Mouse (Mus musculus): ENCODE measurements at regions not wholly inside any gene's neighbourhood (a gene's known extent, or its start where the extent isn't known, plus 50 kb on each side); places are given as distances from the start of the nearest gene placed in this dataset.
A peak's percentile ranks its signal among the peaks of the same experiment; 100 is the strongest.

DNA sequence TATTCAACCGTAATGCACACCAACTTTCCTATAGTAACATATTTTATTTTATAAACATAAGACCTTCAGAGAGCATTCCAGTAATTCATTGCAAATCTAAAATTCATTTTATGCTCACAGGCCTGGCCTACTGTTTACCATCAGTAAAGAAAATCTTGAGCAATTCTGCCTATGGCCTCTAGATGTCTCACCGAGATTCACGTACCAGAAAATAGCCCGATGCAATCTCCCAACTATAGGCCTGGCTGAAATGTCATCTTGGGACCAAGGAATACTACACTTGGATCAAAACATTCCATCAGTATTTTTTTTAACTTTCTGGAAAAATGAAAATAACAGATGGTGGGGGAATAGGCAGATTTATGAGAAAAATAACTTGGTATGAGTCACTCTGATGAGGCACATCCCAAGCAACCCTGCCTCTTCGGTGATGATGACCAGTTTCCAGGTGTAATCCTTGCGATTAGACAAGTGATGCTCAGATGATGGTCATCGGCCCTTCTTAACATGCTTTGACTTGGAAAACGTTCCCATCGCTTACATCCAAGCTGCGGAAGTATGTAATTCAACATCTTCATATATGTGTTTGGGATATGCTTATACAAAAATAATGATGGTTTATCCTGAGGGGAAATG, 439.9 kb downstream of the Nyap2 start:
- DNase-seq (ENCODE audit: low spot score in 2 of 2): peak in 1 of 2 experiments; percentile 10

DNA sequence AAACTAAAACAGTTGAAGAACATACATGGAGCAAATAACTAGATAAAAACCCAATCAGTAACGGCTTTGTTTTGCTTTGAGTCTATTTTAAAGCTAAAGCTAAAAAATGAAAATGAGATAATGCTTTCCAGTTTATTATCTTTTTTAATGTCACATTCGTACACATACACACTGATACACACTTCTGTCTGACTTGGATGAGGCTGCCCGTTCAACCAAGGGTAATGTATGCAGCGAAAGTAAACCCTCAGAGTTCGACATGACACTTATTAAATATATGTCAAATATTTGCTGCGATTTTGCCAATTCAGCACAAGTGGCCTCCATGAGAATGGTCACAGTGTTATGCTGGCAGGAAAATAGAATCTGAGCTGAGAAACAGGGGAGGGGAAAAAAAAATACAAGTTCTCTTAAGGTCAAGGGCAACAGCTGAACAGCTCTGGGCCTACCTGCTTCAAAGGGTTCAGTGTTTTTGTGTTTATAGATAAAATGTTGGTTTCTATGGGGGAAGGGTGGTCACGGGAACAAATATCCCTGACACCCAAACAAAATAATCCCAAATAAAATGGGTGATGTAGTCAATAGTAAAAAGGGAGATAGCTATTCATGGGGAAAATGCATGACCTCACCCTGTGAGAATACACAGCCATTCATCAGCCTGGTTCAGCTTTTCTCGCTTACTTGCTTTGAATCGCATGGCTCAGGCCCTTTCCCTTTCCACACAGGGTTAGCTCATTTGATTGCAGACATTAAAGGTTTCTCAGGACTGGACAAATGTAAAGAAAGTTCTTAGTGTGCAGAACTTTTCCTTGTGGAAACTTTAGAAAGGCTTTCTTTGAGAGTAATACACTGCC, 443.9 kb downstream of the Nyap2 start:
- DNase-seq (ENCODE audit: low spot score in 2 of 2): no peak

DNA sequence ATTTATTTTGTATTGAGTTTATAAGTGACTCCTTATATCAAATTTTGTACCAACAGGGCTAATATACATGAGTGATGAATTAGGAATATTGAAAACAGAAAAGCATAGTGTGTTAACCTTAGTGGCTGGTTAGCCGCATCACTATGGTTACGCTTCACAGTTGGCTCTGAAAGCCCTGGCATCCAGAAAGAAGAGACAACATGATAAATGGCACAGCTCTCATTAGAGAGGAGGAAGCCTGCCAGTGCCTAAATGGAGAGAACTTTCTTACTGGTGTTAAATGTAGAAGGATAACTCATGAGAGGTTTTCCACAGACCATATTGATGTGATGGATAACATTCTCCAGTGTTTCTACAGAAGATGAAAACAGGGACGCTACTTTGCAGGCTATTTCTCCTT, 446.2 kb downstream of the Nyap2 start:
- peak; percentile 19 to 20 for DNase-seq (ENCODE audit: low spot score in 2 of 2)

DNA sequence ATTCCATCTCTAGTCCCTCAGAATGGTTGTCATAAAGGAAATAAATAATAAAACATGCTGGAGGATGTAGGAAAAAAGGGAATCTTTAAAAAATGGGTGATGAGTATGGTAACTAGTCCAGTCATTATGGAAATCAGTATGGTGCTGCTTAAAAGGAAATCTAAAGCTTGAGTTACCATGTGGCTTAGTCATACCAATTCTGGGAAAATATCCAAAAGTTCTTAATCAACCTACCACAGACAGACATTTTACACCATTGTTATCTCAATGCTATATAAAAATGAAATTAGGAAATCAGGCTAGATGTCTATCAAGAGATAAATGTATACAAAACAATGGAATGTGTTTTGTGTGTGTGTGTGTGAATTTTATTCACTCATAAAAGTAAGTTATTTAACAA, 449.1 kb downstream of the Nyap2 start:
- DNase-seq (ENCODE audit: low spot score in 2 of 2): no peak

DNA sequence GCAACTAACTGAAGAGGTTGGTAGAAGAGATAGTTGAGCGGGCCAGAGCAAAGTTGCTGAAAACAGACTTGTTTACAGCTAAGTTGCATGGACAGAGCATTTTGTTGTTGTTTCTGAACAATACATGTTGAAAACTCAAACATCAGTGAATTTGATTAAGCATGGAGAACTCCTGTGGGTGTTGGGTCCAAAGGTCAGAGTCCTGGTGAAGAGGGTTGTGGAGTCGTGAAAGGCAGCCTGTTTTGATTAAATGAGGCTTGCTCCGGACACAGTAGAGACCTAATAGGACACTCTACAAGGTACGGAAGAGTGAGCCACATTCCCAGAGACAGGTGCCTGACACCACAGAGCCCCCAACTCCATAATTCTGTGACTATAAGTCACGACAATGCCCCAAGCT, 461.1 kb downstream of the Nyap2 start:
- DNase-seq (ENCODE audit: low spot score in 2 of 2): no peak

DNA sequence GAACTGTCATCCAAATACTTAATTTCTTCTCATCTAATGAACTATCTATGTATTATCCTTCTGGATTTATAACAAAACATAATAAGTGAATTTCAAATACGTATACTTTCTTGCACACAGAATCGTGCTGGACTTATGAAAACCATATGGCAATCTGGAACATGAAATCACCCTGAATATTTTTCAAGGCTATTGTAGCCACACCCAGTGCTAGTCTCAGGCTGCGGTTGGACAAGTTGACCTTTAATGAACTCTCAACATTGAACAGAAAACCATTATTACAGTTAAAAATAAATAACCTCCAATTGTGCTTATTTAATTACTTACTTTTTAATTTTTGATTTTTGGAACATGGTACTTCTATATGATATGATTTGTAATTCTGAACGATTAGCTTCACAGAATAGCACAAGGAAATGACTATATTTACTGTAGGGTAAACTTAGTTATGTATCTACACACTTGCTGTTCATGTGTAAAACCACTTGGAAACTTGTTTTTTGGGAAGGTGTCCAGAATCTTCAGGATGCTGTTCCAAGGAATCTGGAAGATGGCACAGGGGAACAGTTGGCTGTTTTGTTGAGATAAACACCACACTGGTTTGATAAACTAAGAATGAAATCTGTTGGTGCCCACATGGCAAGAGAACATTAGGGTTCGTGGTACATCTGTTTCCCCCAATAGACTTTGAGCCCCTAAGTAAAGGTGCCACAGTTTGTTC, 463.0 kb downstream of the Nyap2 start:
- DNase-seq (ENCODE audit: low spot score in 2 of 2): no peak

DNA sequence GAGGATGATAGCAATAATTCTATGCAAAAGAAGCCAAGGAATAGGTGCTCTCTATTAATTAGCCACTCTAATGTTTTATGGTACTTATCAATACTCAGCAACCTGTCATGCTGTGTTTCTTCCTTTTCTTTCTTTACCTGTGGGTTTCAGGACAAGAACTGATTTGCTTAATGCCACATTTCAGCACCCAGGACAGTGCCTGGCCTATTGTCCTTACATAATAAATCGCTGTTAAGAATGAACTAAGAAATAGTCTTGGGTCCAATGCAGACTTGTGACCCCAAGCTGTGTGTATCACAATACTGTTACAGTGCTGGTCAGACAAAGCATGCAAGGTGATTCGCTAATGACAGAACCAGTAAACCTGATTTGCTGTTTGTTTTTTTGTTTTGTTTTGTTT, 472.2 kb downstream of the Nyap2 start:
- DNase-seq (ENCODE audit: low spot score in 2 of 2): no peak

DNA sequence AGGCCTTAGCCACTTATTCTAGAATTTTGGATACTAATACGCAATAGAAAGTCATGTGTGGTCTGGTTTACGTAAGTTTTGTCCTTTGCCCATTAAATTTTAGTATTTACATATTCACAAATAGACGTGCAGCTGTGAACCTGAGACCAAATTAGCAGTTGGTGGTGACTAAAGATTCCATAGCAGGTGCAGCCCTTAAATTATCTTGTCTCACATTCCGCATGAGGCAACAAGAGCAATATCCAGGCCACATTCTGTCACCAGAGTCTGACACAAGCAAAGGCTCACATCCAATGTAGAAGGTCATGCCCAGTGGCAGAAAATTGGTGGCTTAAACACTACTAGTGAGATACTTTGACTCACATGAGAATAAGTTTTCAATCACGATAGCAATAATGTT, 473.0 kb downstream of the Nyap2 start:
- DNase-seq (ENCODE audit: low spot score in 2 of 2): no peak

DNA sequence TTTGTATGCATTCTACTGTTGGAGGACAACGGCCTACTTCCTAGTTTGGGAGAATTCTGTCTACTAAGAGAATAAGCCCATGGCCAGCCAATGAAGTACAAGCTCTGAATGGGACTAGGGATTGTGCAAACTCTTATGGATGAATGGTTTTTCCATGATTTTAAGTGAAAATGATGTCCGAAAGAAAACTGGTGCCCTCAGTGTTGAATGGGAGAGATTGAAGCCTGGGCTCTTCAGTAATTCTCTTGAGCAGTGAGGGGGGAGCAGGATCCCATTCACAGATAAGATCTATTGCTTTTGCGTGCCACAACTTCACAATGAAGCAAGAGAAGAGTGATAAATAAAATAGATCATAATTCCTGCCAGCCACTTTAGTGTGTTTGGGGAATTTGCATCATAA, 476.0 kb downstream of the Nyap2 start:
- DNase-seq (ENCODE audit: low spot score in 2 of 2): no peak

DNA sequence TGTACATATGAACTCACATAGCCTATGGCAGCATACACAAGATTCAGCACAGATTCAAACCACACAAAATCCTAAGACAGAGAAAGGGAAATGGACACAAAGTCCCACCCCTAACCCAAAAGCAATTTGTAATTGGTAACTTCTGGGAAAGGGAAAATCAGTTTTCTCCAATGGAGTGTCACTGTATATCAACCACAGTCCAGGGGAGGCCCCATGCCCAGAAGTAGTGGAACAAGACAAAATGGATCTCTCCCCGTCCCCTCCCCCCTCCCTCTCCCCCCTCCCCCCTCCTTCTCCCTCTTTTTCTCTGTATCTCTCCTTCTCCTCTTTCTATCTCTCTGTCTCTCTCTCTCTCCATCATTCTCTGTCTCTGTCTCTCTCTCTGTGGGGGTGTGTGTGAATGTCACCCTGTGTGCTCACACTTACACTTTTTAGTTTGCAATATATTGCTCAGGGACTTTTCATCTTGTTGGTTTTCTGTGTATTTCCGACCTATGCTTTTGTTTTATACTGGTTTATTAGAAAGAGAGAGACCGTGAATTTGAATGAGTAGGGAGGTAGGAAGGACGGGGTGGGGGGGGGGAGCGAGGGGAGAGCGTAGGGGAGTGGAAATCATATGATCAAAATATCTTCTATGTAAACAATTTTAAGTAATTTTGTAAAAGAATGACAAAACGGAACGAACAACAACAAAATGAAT, 500.4 kb downstream of the Nyap2 start:
- DNase-seq (ENCODE audit: low spot score in 2 of 2): no peak

DNA sequence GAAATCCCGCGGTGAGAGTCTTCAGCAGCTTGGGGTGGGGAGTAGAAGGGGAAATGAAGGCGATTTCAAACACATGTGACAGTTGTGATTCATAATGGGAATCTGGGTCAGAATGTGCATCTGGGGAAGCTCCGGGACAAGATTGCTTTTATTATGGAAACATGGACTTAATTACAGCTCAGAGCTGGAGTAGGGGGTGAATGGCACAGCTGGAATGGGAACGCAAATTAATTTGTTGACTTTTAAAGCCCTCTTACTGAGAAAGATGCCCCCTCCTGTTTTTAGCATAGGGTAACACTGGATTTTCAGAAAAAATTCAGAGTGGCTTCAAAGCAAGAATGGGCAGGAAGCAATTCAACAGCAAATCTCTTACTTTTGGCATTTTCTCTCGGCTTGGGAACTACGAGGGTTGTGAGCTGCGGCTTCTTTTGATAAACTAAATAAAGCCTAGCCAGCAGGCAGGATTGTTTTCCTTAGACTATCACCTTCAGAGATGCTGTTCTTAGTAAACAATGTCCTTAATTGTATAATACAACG, 501.0 kb downstream of the Nyap2 start:
- DNase-seq (ENCODE audit: low spot score in 2 of 2): no peak

DNA sequence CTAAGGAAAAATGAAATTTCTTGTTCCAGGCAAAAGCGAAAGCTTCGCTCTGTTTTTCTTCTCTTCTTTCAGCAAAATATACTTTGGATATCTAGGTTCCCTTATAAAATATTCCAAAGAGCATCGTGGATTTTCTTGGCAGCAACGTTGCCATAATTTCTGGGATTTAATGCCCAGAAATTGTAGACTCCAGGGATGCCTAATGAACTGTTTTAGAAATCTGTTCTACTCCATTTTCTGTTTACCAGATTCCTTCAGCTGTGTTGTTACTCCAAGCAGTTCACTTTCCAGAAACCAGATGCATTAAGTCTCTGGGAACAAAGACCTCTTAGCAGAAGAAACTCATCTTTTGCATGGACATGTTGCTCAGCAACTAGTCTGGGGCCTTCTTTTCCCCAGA, 504.5 kb downstream of the Nyap2 start:
- no peak for DNase-seq (ENCODE audit: low spot score in 2 of 2)

DNA sequence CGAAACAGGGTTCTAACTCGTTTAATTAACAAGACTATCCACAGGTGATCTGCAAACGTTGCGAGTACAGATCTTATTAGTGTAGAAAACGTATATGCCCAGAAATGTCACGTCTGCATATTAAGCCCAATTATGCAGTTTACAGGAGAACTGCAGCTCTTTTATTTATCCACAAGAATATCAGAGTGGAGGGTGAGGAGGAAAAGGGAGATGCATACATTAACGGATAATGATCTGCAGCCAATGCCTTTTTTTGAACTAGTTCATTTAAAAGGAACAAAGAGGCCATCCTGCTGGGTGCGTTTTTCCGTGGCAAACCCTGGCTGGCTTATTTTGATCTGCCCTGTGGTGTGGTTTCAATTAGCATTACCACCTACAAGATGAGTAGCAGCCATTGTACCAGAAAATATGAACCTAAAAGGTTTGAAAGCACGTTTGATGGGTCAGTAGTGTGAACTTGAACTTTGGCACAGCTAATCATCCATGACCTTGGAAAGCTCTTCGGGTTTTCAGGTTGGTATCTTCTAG, 511.1 kb downstream of the Nyap2 start:
- DNase-seq (ENCODE audit: low spot score in 2 of 2): no peak

DNA sequence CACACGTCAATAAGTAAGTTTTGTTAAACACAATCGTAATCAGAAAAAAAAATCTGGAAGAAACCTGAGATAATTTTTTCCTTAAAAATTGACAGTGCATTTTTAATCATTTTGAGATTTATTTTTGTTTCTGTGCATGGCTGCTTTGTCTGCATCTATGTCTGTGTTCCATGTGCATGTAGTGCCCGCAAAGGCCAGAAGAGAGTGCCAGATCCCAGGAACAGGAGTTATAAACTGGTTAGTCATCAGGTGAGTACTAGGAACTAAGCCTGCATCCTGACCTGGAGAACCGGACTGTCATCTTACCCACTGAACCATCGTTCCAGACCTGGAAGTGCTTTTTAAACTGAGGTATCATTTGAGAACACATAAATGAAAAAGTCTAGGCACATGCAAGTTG, 514.9 kb downstream of the Nyap2 start:
- no peak for DNase-seq (ENCODE audit: low spot score in 2 of 2)

DNA sequence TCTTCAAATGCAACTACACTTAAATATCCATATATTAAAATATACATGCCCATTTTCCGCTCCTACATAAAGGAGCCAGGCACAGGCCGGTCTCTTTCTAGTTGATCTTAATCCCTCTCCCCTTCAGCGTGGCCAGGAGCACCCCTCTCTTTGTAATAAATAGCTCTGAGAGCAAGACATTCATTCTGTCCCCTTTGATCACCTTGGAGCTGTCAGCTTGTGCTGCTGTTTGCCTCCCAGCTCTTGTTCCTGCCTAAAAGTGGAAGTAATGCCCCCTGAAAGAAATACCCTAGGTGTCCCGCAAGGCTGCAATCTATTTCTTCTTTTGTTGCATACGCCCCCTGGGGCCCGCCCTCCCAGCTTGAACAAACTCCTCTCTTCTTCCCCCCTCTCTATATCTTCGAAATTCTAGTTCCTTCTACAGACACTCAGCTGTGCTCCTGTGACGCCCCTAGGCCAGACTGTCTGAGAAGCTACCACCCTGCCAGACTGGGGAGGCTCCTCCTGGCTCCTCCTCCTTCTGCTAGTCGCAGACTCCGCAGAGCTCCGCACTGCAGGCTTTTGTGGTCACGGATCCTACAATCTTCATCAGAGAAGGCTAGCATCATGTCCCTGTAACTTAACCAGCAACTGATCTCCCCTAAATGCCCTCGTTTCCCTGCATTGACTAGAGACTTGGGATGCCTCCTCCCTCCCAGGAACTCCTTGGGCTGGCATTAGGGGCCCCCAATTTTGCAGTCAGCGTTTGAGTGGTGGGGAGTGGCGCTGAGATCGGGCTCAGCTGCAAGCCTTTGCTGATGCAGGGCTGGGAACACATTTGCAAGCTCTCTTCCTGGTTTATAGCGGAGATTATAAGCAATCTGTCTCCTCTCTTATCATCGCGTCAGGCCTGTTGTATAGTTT, 516.8 kb downstream of the Nyap2 start:
- DNase-seq (ENCODE audit: low spot score in 2 of 2): peak; percentile 38 to 46

DNA sequence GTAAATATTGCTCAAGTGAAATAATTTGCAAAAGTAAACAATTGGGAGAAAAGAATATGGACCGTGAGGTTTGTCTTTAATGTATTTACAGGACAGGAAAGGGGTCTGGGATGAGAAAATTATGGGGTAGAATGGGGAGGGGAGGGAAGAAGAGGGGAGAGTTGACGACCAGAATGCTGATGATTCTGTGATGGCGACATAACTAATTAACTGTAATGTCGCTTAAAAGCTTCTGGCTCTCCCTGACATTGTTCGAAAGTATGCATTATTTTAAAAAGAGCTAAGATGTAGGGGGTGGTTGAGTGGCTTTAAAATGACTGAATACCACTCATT, 517.4 kb downstream of the Nyap2 start:
- DNase-seq (ENCODE audit: low spot score in 2 of 2): no peak

DNA sequence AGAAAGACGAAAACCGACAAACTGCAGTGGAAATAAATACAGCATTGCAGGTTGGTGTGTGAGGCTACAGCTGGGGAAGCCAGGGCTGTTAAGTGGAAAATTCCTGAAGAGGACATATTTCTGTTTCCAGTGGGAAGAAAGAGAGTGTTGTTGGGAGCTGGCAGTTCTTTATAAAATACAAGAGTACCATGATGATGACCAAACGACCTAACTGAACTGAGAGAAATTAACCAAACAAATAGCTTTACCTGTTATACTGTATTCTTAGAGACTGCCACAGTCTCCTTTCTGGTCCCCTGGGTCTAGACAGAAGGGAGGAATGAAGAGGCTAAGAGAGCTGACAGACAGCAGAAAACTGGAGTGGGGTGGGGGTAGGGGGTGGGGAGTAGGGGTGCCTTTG, 517.9 kb downstream of the Nyap2 start:
- no peak for DNase-seq (ENCODE audit: low spot score in 2 of 2)

DNA sequence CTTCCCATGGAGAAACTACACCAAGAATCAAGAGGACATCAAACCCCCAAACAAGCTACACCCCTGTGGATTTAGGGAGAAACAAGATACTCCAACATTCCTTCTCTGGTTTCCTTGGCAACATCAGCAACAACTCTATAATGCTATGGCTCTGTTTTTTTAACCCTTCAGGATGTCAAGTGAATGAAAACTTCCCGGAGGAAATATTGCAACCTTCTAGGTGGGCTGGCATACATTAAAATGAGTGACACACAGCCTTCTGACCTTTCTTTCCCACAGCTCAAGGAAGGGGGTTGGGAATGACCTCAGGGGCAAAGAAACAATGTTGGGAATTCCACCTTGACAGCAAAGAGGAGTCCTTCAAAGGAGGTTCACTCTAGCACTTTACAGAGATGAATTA, 532.0 kb downstream of the Nyap2 start:
- DNase-seq (ENCODE audit: low spot score in 2 of 2): no peak

DNA sequence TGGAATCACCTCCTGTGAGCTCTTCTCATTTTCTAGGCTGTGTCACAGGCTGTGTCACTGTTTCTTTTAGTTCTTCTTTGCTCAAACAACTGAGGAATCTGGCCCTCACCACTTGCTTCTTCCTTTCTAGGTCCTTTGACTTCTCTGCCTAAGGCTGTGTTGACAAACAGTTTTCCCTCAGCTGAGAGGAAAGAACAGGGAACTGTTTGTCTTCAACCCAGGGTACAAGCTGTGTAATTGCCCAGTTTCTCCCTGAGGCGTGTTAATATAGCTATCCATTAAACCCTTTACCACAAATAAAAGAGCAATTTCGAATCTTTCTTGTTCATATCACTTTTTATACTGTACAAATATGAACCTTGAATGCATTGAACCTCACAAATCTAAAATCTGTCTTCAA, 542.1 kb downstream of the Nyap2 start:
- DNase-seq (ENCODE audit: low spot score in 2 of 2): no peak

DNA sequence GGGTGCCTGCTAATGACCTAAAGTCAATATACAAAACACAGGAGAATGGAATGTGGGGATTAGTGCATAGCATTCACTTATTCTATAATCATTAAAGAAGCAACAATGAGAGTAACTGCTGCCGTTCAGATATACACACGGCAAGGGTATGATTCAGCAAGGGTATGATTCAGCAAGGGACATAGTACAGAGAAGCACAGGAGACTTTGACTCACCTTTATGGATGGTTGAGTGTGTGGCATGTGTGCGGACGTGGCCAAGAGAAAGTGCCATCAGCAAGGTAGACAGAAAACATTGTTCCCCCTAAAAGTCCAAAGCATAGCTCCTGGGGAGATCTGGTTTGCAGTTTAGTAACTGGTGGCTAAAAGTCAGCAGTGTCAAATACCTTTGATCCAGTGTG, 547.4 kb downstream of the Nyap2 start:
- no peak for DNase-seq (ENCODE audit: low spot score in 2 of 2)

DNA sequence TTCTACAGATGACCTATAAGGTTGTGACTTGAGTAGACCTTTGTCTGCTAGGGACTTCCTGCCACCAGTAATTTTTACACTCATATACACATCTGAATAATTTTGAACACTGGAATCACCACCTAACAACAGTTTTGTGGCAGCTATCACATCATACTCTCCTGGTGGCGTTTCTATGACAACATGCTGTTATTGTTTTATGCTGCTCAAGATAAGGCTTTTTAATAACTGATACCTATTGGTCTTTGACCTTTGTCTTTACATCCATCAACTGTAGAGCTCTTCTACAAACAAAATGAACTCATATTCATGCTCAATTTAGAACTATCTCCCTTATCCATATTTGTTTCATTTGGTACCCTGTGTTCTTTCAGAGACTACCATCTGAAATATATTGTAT, 556.0 kb downstream of the Nyap2 start:
- DNase-seq (ENCODE audit: low spot score in 2 of 2): no peak
